Mouse (Mus musculus) heart, embryonic 15.5 days (tissue): ENCODE measurements at regions not wholly inside any gene's neighbourhood (a gene's known extent, or its start where the extent isn't known, plus 50 kb on each side); places are given as distances from the start of the nearest gene placed in this dataset.
"Not testable (repeated sequence)": the region's sequence is repeated elsewhere in the genome, so short reads cannot be mapped to it uniquely, and the experiment has no call there.

Experiments
- ATAC-seq: fragments of 200-750 bp; cut with Nextera tagmentation; replicated peaks from 2 replicates; pipeline ENCODE4 v1.8.0; 2017; ENCODE audit warnings: low read depth, moderate TSS enrichment; ENCODE audit not compliant: insufficient number of reproducible peaks, insufficient read depth, low FRiP score
- H3K27ac ChIP-seq: fragments of 300-500 bp; sonication (generic); 2 replicates; pipeline ENCODE4 v1.5.1; 2015; ENCODE audit warnings: mild to moderate bottlenecking, inconsistent platforms
- H3K27me3 ChIP-seq: fragments of 300-500 bp; sonication (generic); 2 replicates; pipeline ENCODE4 v1.6.1; 2015; ENCODE audit warnings: inconsistent platforms
- H3K36me3 ChIP-seq: fragments of 300-500 bp; sonication (generic); 2 replicates; pipeline ENCODE4 v1.6.1; 2015; ENCODE audit warnings: mild to moderate bottlenecking, inconsistent platforms
- H3K4me1 ChIP-seq: fragments of 300-500 bp; sonication (generic); replicated peaks from 2 replicates; pipeline ENCODE4 v1.6.1; 2015; ENCODE audit warnings: inconsistent platforms
- H3K4me2 ChIP-seq: fragments of 300-500 bp; sonication (generic); 2 replicates; pipeline ENCODE4 v1.6.1; 2015; ENCODE audit warnings: inconsistent platforms, mild to moderate bottlenecking, moderate library complexity
- H3K4me3 ChIP-seq: fragments of 300-500 bp; sonication (generic); 2 replicates; pipeline ENCODE4 v1.5.1; 2015; ENCODE audit warnings: mild to moderate bottlenecking, inconsistent platforms
- H3K9ac ChIP-seq: fragments of 300-500 bp; sonication (generic); 2 replicates; pipeline ENCODE4 v1.6.1; 2015; ENCODE audit warnings: mild to moderate bottlenecking, inconsistent platforms
- H3K9me3 ChIP-seq: fragments of 300-500 bp; sonication (generic); replicated peaks from 2 replicates; pipeline ENCODE4 v1.6.1; 2016; ENCODE audit warnings: inconsistent platforms
- WGBS: fragments of 180-500 bp; shearing (Covaris S2); methylation state at CpG from one replicate; pipeline ENCODE4 v1.1.7; 2015; ENCODE audit warnings: mixed read lengths; 5-methylcytosine and 5-hydroxymethylcytosine counted together

DNA sequence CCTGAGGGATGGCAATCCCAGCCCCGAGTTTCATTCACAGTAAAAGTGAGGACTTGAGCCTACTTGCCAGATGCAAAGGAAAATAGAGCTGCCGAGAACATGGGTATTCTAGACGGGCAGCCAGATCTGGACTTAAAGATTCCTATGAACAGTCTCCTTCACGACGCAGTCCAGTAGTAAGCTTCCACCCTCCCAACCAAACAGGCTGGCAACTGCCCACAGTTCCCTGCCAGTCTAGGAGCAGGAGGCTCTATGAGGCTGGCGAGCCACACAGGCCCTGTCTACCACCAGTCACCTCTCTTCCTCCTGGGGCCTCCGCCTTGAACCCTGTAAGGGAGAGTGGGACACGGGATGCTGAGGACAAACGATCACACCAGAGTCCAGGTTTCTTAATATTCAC, 153.5 kb upstream of the Snrpn start:
- WGBS = 73% methylated on average over 9 of the region's 9 CpGs
- H3K4me3 ChIP-seq = no peak overlapping the region
- H3K9me3 ChIP-seq = no peaks in the 10 kb centered on the region
- no peak for ATAC-seq
- no peaks in the 10 kb centered on the region for H3K4me1 ChIP-seq
- no peaks in the 10 kb centered on the region for H3K36me3 ChIP-seq
- H3K27ac ChIP-seq = no peak overlapping the region
- H3K27me3 ChIP-seq = no peaks in the 10 kb centered on the region
- H3K4me2 ChIP-seq = no peak overlapping the region
- H3K9ac ChIP-seq = no peak overlapping the region

DNA sequence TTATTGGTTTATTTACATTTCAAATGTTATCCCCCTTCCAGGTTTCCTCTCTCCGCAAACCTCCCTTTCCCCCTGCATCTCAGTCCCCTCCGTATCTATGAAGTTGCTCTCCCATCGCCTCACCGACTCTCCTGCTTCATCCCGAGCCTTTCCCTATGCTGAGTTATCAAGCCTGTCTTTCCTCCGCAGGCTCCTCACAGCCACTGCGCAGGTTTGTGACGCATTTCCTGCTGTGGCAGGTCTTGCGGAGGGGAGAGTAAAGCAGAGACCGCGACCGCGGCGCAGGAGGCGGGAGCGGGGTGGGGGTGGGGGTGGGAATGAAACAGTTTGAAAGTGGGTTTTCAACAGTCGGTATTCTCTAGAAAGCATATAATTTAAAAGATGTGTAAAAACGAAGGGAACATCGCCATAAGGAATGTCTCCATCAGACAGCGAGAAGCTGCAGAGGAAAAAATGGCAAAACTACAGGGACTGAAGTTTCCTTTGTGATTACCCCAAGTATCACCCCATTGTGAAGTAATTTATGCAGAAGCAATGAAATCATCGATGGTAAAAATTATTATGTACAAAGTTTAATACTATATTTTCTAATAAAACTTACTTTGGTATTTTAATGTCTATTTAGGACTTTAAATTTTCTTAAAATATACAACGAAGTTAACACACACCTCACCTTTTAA, 104.3 kb upstream of the Snrpn start:
- H3K9ac ChIP-seq, H3K4me1 ChIP-seq, H3K27me3 ChIP-seq, H3K36me3 ChIP-seq, H3K27ac ChIP-seq, H3K9me3 ChIP-seq: not testable (repeated sequence)
- peak overlapping the region; percentile 56 for H3K4me2 ChIP-seq
- H3K4me3 ChIP-seq = peak overlapping the region; percentile 50
- WGBS = 11% methylated on average over 22 of the region's 22 CpGs
- ATAC-seq = peak; percentile 91

DNA sequence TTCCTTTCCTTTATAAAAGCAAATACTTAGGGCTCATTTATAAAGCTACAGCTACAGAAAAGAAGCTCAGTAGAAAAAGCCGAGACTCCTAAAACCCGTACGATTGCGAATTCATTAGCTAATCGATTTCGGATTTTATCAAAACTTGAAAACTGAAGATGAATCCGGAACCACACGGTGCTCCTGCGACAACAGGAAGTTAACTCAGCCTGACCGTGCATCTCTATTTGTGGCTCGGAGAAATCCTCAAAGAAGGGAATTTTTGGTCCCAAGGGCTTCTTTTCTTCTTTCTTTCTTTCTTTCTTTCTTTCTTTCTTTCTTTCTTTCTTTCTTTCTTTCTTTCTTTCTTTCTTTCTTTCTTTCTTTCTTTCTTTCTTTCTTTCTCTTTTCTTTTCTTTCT, 103.7 kb upstream of the Snrpn start:
- H3K9me3 ChIP-seq, H3K36me3 ChIP-seq, H3K27me3 ChIP-seq, H3K27ac ChIP-seq, H3K4me1 ChIP-seq: not testable (repeated sequence)
- peak overlapping the region; percentile 50 for H3K4me3 ChIP-seq
- peak overlapping the region; percentile 56 for H3K4me2 ChIP-seq
- WGBS = 26% methylated on average over 11 of the region's 11 CpGs
- peak; percentile 76; the same call in 1 of the 2 replicates for ATAC-seq
- H3K9ac ChIP-seq = peak overlapping the region; percentile 34; the same call in 1 of the 2 replicates

DNA sequence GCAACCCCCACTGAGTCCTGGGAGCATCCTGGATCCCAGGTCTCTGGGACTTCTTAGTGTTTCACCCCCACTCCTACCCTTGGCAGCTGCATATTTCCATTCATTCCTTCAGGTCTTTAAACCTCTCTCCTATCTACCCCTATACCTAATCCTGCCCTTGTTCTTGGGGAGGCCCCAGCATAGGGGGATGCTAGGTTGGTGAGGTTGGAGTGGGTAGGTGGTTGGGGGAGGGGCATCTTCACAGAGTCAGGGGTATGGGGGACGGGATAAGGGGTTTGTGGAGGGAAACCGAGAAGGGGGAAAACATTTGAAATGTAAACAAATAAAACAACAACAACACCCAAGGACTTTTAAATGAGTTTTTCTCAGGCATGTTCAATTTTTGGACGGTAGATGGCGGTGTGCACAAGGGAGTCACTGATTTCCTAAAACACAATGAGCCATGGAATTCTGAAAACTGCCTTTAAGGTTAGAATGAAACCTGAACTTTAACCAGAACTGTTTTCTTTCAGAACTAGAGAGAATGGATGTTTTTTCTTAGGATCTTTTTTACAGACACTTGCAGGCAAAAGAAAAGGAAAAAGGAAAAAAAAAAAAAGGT, 98.7 kb upstream of the Snrpn start:
- not testable (repeated sequence) for H3K4me3 ChIP-seq, H3K9ac ChIP-seq, ATAC-seq, H3K4me2 ChIP-seq, H3K27me3 ChIP-seq, H3K4me1 ChIP-seq, H3K9me3 ChIP-seq, H3K27ac ChIP-seq, H3K36me3 ChIP-seq
- WGBS = 1% methylated on average over 4 of the region's 4 CpGs

DNA sequence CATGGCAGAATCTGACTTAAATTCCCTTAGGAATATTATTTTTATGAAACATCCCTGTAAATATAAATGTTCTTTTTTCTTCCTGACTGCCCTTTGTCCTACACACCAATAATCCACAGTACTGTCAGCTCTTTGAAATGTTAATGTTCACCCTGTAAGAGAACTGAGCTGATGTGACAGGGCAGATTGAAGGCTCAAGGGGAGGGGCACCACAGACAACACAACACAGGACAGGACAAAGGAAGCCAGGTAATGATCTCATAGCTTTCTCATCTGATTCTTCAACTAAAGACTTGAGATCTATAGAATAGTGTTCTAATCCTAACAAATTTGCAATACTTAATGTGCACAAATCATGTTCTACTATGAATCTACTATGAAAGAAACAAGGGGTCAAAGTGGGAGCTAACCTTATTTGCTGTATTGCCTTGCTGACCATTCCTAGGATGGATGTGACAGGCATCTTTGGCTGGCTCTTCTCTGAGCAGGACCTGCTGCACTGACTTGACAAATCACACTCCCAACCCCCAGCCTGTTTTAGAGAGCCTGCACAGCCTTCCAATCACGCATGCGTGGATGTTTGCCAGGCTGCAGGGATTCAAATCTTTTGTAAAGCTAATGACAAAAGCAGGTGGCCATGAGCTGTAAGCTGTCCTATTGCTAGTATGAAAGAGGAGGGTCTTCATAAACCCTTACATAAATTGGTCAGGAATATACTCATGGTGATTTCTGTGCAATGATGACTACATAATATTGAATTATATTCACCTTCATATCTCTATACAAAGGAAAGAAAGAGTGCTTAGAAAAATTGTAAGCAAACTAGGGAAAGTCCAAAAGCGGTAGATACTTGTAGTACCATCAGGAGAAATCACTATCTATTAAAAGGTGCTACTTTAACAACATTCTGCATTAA, 76.6 kb upstream of the Snrpn start:
- H3K4me1 ChIP-seq, ATAC-seq, H3K9me3 ChIP-seq, H3K9ac ChIP-seq, H3K27me3 ChIP-seq, H3K4me2 ChIP-seq, H3K27ac ChIP-seq, H3K4me3 ChIP-seq, H3K36me3 ChIP-seq: not testable (repeated sequence)
- WGBS = 59% methylated on average over 3 of the region's 3 CpGs
